Mouse (Mus musculus): Measurements from ENCODE around the gene Aip. TPM values are rescaled to one million over a fixed set of nuclear protein-coding genes. Genes with fewer than 3 reads are reported as not detected.
A peak's percentile ranks its signal among the peaks of the same experiment; 100 is the strongest.

Gene Aip
- 10 to 100 TPM; 54.8 to 64.8 TPM for total RNA-seq (2021)

DNA sequence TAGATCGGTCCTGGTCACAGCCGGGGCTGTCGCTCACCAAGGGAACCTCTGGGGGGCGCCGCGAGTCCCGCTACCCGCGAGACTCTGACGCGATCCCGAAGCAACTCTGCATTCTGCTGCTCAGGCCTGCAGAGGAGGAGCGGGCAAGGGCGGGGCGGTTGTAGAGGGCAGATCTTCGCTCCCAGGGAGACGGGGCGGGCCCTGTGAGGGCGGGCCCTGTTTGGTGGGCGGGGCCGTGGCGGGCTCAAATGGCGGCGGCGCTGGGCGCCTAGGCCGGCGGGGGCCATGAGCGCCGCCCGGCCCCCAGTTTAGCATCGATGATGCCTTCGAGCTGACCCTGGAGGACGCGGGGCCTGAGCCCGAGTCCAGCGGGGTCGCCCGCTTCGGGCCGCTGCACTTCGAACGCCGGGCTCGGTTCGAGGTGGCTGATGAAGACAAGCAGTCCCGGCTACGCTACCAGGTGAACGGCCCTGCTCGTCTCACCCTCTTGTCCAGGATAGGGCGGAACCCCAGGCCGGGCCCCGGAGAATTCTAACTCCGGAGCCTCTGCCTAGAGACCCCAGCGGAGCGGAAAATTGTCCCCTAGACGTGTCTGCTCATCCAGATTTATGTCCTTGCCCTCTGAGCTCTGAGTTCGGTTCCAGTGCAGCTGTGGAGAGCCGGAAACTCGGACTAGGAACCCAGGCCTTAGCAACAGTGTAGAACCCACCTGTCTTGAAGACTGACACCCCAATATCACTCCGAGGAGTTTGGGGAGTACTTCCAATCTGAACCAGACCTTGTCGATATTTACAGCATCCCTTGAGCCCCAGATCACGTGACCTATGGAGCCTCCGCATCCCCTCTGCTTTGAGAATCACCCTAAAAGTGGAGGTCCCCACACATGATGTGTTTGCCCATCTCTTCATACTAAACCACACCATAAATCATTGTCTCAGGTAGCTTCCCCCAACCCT, at the start of gene Aip:
TSS of gene Aip (minus strand) at position 118 of the 956 bp plus-strand sequence.
- DNase-seq, result peak; percentile 99

DNA sequence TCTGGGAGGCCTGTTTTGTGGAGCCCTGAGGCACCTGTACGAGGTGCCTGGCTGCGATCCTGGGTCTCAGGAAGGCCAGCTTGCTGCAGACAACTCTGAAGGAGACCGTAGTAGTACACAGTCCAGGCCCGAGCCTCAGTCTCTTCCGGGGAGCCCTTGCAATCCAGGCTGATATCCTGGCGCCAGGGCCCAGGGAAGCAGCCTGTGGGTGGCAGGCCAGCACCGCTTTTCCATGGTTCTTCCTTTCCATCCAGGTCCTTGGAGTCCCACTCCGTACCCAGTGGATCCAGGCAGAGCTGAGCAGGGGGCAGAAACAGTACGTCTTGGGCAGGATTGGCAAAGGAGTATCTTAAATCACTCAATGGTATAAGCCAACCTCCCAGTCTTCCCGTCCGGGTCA, 47.3 kb upstream of the Aip start:
- intact Hi-C loops (cut with DNase I), result no loop called here
- DNase-seq, result no peak

More for the DNA sequence above, at the start of gene Aip:
- intact Hi-C loops (cut with DNase I), result no loop called here

DNA sequence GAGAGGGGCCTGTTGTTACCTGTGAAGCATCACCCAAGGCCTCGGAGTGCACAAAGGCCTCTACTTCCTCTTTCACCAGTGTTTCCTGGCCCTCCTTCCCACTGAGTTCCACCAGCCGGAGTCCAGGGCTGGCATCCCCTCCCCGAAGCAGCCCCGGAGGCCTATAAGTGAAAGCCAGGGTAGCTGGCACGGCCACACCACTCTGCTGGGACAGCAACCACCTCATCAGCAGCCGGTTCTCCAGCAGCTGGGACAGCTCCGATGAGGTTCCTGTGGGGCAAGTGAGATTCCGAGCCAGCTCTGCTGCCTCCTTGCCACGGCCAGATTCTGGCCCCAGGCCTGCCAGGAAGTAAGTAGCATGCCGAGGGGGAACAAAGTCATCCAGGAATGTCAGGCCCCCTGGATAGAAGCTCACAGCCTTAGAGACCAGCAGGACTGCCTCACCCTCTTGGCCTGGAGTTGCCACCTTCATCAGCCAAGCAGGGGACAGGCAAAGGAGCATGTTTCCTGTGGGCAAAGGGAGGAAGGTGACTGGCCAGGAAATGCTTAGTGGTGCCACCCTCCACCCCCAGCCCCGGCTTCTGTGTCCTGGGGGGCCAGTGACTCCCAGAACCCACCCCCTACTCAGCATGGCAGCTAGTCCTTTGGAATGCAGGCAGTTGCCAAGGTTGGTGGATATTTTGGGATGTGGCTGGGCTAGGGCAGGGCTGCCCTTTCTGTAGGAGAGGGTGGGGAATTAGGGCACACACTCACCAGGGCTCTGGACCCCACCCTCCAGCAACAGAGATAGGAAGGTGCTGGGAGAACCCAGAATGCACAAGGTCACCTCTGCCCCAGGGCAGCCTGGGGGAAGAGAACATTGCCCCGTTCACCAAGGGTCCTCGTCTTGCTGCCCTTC, 46.0 kb upstream of the Aip start:
- intact Hi-C loops (cut with DNase I), result no loop called here
- DNase-seq, result peak; percentile 46

DNA sequence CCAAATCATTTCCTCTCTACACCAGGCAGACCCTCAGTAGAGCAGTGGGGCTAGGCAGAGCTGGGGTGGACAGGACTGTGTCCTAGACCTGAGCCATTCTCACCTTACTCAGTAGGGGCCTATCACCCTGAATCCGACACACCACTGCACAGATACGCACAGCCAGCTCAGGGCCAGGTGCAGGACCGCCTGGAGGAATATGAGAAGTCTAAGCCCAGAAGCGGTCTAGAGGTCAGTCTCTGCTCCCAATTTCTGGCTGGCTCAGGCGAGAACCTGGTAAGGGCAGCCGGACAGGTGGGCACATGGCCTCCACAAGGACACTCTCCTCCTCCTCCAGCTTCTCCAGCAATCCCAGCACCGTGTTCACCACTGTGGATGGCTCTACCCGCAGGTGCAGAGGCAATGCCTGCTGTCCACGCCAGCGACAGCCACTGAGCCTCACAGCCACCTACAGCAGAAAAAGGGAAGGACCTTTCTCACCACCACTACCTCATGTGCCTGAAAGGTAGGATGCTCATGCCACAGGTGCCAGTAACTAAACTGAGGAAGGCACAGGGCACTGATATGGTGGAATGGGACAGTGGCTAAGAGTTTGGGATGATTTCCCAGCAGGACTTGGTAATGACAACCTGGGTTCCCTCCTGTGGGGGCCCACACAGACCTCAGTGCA, 45.2 kb upstream of the Aip start:
- no peak for DNase-seq
- intact Hi-C loops (cut with DNase I), result no loop called here

DNA sequence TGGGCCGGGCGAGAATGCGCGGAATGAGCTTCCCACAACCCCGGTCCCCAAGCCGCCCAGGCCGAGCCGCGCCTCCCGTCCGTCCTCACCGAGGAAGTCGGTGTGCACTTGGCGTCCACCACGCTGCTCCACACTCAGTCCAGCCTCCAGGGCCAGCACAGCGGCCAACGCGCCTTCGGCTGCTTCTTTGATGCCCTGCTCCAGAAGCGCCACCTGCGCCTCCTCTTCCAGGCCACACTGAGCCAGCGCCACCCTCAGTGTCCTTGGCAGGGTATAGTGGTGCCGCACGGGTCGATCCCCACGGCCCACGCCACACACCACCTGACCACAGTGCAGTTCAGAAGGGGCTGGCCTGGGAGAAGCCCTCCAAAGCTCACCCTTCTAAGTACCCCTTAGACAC, 44.2 kb upstream of the Aip start:
- intact Hi-C loops (cut with DNase I), result no loop called here
- DNase-seq, result peak; percentile 64

DNA sequence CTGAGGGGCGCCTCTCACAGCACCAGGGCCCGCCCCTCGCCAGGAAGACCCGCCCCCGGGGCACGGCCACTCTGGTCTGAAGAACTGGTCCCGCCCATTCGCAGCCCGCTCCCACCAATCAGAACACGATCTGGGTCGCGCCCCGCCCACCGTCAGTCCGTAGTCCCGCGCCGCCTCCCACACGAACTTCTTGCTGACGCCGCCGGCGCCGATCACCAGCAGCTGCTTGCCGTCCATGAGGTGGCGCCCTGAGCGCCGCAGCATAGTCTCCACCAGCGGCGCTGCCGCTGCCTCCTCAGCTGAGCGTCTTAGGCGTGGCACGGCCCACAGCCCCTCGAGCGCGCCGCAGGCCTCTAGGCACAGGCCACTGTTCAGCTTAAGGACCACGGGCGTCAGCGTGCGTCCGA, 43.7 kb upstream of the Aip start:
- intact Hi-C loops (cut with DNase I), result no loop called here

DNA sequence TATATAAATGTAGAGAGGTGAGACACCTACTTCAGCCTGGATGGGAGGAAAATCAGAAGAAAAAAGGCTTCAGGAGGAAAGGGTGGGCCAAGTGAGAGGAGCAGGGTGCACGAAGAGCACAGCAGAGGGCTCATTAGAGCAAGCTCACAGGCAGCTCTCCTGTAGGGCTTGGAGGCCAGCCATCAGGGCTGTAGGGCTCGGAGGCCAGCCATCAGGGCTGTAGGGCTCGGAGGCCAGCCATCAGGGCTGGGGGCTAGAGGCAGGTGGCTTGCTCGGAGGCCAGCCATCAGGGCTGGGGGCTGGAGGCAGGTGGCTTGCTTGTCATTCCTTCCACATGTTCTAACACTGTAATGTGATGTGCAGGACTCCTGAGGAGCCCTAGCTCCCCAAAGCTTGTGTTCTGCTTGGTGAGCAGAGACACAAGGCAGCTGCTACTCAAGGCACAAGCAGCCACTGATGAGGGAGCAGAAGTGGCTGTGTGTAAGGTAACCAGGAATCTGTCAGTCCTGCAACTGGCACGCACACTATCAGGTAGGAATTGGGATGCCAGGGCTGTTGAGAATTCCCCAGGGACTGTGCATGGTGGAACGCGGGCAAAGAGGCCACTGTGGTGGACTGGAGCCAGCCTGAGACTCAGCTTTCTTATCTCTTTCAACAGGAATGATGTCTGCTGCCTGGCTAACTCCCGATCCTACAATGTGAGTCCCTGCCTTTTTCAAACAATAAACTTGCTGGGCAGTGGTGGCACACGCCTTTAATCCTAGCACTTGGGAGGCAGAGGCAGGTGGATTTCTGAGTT, 41.2 kb upstream of the Aip start:
- intact Hi-C loops (cut with DNase I), result no loop called here
- peak; percentile 45 for DNase-seq

More for the DNA sequence above, 43.7 kb upstream of the Aip start:
- DNase-seq, result peak; percentile 100

DNA sequence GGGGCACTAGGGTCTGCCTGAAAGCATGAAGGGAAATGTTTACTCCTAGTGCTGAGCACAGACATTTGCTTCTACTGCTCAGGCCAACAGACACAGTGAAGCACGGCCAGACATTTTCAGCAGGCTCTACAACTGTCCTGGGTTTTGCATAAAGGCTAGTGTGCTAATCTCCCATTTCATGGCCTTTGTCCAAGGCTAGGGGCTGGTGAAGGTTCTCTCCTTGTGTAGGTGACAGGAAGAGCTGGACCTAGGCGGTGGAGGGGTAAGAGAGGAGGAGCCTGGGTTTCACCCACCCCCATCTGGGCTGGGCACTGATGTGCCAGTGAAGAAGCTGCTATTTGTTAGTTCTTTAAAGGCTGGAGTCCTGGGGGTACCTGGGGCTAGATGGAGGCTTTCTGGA, 39.1 kb upstream of the Aip start:
- intact Hi-C loops (cut with DNase I), result no loop called here
- no peak for DNase-seq

DNA sequence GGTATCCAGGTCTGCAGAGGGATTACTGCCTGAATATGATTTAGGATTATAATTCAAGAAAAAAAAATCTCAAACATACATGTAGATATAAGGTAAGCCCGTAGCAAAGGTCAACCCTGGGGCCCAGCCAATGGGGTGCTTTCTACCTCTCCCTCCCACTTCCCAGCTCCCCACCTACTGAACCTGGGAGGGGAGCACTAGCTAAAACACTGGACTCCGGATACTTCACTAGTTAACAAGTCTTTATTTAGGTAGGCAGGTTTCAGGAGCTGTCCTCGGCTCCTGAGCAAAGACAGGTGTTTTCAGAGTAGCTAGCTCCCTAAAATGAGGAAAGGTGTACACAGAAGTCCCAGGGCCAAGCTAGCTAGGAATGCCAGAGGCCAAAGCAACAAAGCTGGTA, 38.4 kb upstream of the Aip start:
- no peak for DNase-seq
- intact Hi-C loops (cut with DNase I), result no loop called here

DNA sequence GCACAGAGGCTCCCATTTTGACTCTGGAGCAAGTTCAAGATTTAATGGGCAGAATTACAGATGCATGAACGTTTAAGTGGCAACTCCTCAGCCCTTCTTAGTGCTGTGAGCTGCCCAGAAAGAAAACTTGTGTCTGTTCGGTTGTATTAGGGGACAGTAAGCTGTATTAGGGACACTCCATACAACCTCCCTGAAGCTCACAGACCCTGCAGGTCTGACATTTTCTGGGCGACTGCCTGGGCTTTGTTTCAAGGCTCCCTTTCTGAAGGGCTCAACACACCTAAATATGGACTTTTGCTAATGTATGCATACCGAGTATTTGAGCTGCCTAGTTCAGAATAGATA, 37.9 kb upstream of the Aip start:
- intact Hi-C loops (cut with DNase I), result no loop called here
- no peak for DNase-seq

DNA sequence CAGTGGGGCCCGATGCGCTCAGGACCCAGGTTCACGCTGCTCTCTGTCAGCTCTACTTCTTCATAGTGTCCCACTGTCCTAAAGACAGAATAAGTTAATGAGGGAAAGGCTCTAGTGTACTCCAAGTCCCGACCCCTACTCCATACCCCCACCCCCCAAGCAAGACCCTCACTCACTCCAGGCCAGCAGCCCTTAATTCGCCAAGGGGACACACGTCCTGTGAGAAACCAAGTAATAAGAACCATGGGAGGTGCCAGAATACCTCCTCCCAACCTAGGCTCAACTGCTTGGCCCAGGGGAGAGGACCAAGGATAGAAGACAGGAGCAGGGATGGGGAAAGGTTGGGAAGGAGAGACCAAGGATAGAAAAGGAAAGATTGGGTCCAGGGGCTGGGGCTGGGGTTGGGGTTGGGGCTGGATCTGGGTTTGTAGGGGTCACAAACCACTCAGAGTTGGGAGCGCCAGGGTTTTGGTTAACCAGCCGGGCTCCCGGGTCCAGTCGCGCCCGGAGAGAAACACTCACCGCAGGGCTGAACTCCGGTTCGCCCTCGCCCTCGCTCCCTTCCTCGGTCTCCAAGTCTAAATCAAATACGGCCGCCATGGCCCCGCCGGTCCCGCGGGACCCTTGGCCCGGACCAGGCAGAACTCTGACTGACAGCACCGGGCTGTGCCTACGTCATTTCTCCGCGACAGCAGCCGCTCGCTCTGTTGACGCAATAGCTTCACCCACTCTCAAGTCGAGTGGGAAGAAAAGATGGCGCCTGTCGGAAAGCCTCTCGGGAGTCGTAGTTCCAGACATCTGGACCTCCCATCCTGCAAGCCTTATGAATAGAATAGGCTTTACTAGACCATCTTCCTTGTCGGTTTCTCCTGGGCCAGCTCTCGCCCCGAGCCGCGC, 37.2 kb upstream of the Aip start, which contains the start of gene Rps6kb2:
TSS of gene Rps6kb2 (minus strand) at position 709 of the 897 bp plus-strand sequence.
- DNase-seq, result peak; percentile 97
- intact Hi-C loops (cut with DNase I), result no loop called here

DNA sequence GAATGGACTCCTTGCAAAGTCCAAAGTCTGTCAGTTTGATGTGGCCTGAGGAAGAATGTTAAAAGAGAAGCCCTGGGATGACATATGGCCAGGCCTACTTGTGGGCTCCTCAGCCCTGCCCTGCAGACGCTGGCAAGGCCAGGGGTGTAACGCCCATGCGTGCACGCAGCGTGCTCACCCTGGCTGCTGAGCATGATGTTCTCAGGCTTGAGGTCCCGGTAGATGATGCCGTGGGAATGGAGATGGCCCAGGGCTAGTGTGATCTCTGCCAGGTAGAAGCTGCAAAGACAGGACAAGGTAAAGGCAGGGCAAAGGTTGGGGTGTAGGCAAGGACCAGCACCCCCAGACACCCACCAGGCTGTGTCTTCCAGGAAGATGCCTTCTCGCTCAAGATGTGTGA, 33.4 kb upstream of the Aip start:
- intact Hi-C loops (cut with DNase I), result no loop called here
- DNase-seq, result no peak

DNA sequence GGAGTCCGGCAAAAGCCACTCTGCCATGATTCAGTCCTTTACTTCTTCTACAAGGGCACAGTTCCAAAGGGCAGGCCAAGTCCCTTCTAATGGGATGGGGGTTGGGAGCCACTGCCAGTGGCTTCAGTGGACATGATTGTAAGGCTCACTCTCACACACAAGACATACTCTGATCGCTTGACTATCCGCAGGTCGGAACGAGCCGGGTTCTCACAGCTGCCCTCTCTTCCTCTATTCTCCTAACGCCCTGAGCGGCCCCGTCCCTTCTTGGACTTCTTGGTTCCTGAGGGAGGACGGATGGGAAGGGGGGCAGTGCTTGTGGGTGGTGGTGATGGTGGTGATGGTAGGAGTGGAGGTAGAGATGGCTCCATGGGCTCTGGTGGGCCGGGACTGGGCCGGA, 31.1 kb upstream of the Aip start:
- intact Hi-C loops (cut with DNase I), result no loop called here

DNA sequence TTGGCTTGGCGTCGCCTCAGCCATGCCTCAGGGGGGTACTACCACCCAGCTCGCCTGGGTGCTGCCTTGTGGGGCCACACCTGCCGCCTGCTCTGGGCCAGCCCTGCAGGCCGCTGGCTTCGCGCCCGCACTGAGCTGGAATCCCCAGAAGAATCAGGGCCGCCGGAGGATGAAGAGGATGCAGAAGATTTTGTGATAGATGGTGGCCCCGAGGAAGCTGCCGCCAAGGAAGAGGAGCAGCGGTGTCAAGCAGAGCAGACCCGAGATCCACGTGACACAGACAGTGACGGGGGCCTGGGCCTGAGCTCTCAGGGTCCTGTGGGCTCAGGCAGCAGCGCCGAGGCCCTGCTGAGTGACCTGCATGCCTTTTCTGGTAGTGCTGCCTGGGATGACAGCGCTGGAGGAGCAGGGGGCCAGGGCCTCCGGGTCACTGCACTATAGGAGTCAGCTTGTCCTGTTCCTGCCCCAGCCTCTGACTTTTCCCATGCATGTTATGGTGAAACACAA, 30.5 kb upstream of the Aip start:
- intact Hi-C loops (cut with DNase I), result no loop called here
- DNase-seq, result no peak

More for the DNA sequence above, 31.1 kb upstream of the Aip start:
- DNase-seq, result no peak

DNA sequence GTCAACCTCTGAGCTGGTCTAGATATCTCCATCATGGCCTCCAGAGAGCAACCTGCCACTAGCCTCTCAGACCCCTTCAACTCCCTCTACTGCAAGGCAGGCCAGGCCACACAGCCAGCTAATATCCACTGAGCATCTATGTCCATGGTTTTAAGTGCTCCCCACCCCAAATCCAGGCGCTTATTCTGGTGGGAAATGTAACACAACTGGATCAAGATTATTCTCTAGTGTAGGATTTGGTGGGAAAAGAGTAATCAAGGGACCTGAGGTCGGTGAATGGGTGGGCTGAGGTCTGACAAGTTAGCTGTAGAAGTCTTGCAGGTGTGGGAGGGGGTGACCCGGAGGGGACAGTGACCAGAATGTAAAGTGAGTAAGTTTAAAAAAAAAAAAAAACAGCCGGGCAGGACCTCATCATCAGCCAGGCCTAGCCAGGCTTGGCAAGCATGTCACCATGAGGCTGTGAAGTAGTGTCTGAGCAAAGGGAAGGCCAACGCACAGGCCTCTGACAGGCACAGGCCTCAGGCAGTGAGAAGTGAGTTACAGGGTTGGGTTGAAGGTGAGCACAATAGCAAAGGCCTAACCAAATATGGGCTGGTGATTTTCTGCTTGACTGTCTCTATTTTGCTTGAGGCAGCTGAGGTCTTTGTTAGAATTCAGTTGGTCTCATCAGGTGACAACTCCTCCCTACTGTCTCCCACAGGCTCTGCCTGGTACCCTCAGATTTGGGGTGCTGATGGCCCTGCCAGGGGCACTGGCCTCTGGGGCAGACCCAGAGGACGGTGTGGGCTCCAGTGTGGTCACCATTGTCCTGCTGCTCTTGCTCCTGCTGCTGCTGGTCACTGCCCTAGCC, 29.8 kb upstream of the Aip start:
- intact Hi-C loops (cut with DNase I), result no loop called here
- no peak for DNase-seq

DNA sequence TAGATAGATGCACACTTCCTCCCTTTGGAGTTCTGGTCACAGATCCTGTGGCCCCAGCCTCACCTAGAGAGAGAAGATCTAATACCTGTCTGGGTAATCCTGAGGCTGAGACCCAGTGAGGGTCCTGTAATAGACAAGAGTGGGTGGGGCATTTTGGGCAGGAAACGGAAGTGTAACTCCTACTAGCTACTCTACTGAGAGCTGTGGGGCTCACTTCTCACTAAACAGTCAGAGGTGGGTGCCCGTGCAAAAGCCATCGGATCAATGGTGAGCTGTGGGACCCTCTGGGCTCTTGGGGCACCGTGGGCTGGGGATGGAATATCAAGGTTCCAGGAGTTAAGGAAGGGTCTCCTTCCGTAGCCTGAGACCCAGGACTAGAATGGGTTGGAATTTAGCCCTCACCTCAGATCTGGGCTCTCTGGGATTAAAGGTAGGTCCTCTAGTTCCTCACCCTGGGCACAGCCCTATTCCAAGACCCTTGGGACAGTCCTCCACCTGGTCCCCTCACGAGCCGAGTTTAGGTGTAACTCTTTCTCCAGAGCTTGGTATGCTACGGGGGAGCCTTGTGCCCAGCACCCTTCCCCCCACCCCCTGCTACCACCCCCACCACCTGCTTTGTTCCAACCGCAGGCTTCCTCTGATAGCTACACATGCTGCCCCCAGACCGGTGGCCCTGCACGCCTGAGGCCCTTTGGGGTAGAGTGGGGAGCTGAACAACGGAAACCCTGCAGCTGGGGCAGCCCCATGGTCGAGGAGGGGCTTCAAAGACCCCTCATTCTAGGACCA, 29.0 kb upstream of the Aip start:
- intact Hi-C loops (cut with DNase I), result no loop called here
- no peak for DNase-seq

DNA sequence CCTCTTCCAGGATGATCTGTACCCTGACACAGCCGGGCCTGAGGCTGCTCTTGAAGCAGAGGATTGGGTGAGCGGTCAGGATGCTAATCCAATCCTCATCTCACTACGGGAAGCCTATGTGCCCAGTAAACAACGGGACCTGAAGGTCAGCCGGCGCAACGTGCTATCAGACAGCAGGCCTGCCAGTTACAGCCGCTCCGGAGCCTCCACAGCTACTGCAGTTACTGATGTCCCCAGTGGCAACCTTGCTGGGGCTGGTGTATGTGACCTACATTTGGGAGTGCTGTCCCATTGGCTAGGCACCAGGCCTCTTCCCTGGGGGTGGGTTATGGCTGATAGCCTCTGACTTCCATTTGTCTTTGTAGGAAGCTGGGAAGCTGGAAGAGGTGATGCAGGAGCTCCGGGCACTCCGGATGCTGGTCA, 27.6 kb upstream of the Aip start, which contains the start of gene Ptprcap:
TSS of gene Ptprcap (plus strand) at position 373 of the 423 bp plus-strand sequence.
- intact Hi-C loops (cut with DNase I), result no loop called here
- peak; percentile 45 for DNase-seq
